Mouse (Mus musculus): ENCODE results near the gene Zfp811. TPM values are rescaled to one million over a fixed set of nuclear protein-coding genes. Genes with fewer than 3 reads are reported as not detected.
A peak's percentile ranks its signal among the peaks of the same experiment; 100 is the strongest.
"Not testable (repeated sequence)": the region's sequence is repeated elsewhere in the genome, so short reads cannot be mapped to it uniquely, and the experiment has no call there.

Zfp811 gene
- 5.3 and 5.8 TPM in 2 replicates for polyA plus RNA-seq (2015; fragmentation: Nextera tagmentation; extraction: Ambion mirVana)

- WGBS: 2% methylated on average over 17 of the region's 17 CpGs
- Histone ChIP-seq H3K27ac (no peak within 1 kb of the TSS), H3K27me3 (no peaks in the 10 kb centered on the region), H3K4me3 (peak within 1 kb of the TSS; percentile 54), H3K4me1 (peaks cover 9% of the 10 kb centered on the region; the same call in 1 of the 2 replicates), H3K36me3 (peaks cover 1% of the 10 kb centered on the region), H3K9me3 (no peaks in the 10 kb centered on the region), H3K4me2 (replicated peaks) (peak within 1 kb of the TSS; percentile 74), H3K9ac (peak within 1 kb of the TSS; percentile 72)
- ATAC-seq (ENCODE audit: low FRiP score, low read depth): peak; percentile 87
These were observed at the start of gene Zfp811 for GRCm38 (mm10) chr17:32809544-32810374. Gene Zfp811 (minus strand): TSS chr17:32809931.

- H3K27ac ChIP-seq; H3K4me3 ChIP-seq; H3K4me1 ChIP-seq; ATAC-seq (ENCODE audit: low FRiP score, low read depth); H3K4me2 ChIP-seq (replicated peaks); H3K9me3 ChIP-seq; H3K27me3 ChIP-seq; H3K9ac ChIP-seq; H3K36me3 ChIP-seq: not testable (repeated sequence)
- 63% methylated on average over 4 of the region's 6 CpGs for WGBS
These were observed 47.0 kb upstream of the Zfp811 start for GRCm38 (mm10) chr17:32856713-32857112.

- no peak overlapping the region for H3K9ac ChIP-seq
- 59% methylated on average over 7 of the region's 7 CpGs for WGBS
- H3K4me3 ChIP-seq: no peak overlapping the region
- no peak overlapping the region for H3K4me2 ChIP-seq (replicated peaks)
- H3K27ac ChIP-seq: no peak overlapping the region
- no peaks in the 10 kb centered on the region for H3K4me1 ChIP-seq
- no peaks in the 10 kb centered on the region for H3K36me3 ChIP-seq
- ATAC-seq (ENCODE audit: low FRiP score, low read depth): no peak
- H3K9me3 ChIP-seq: no peaks in the 10 kb centered on the region
- H3K27me3 ChIP-seq: no peaks in the 10 kb centered on the region
These were observed 41.9 kb upstream of the Zfp811 start for GRCm38 (mm10) chr17:32851581-32851980.

GRCm38 (mm10) chr17:32841388-32841787 is 31.7 kb upstream of the Zfp811 start:
- no peak overlapping the region for H3K4me2 ChIP-seq (replicated peaks)
- WGBS: 80% methylated on average over 2 of the region's 2 CpGs

GRCm38 (mm10) chr17:32839083-32839802 is 29.5 kb upstream of the Zfp811 start:
- ATAC-seq (ENCODE audit: low FRiP score, low read depth): no peak
- whole genome bisulfite sequencing: 28% methylated on average over 15 of the region's 15 CpGs
- Histone ChIP-seq H3K27ac (no peak overlapping the region; the same call in 1 of the 2 replicates), H3K4me1 (peaks cover 6% of the 10 kb centered on the region; the same call in 1 of the 2 replicates), H3K4me3 (no peak overlapping the region), H3K9ac (no peak overlapping the region), H3K4me2 (replicated peaks) (peak overlapping the region; percentile 28), H3K36me3 (no peaks in the 10 kb centered on the region), H3K9me3 (peaks cover 7% of the 10 kb centered on the region; the same call in 1 of the 2 replicates), H3K27me3 (no peaks in the 10 kb centered on the region)

More at GRCm38 (mm10) chr17:32841388-32841787, 31.7 kb upstream of the Zfp811 start:
- no peaks in the 10 kb centered on the region for H3K27me3 ChIP-seq
- H3K27ac ChIP-seq: no peak overlapping the region
- H3K4me3 ChIP-seq: no peak overlapping the region
- H3K9me3 ChIP-seq: peaks cover 7% of the 10 kb centered on the region; the same call in 1 of the 2 replicates
- ATAC-seq (ENCODE audit: low FRiP score, low read depth): no peak
- H3K9ac ChIP-seq: no peak overlapping the region
- H3K4me1 ChIP-seq: peaks cover 6% of the 10 kb centered on the region; the same call in 1 of the 2 replicates
- no peaks in the 10 kb centered on the region for H3K36me3 ChIP-seq

GRCm38 (mm10) chr17:32830418-32830782 is 20.7 kb upstream of the Zfp811 start:
- Histone ChIP-seq H3K4me2 (replicated peaks) (peak overlapping the region; percentile 85), H3K27ac (peak overlapping the region; percentile 65; the same call in 1 of the 2 replicates), H3K9ac (peak overlapping the region; percentile 95; the same call in 1 of the 2 replicates), H3K36me3 (peaks cover 19% of the 10 kb centered on the region), H3K4me1 (peaks cover 8% of the 10 kb centered on the region), H3K4me3 (peak overlapping the region; percentile 84), H3K27me3 (no peaks in the 10 kb centered on the region), H3K9me3 (no peaks in the 10 kb centered on the region)
- no peak for ATAC-seq (ENCODE audit: low FRiP score, low read depth)
- WGBS: 41% methylated on average over 3 of the region's 3 CpGs

GRCm38 (mm10) chr17:32829540-32830417 is 20.0 kb upstream of the Zfp811 start, which contains the start of gene Zfp799:
Gene Zfp799 (minus strand): TSS chr17:32830261.
- Histone ChIP-seq H3K9me3 (no peaks in the 10 kb centered on the region), H3K27ac (peak within 1 kb of the TSS; percentile 65), H3K36me3 (peaks cover 25% of the 10 kb centered on the region), H3K4me3 (peak within 1 kb of the TSS; percentile 84), H3K9ac (peak within 1 kb of the TSS; percentile 95), H3K4me2 (replicated peaks) (peak within 1 kb of the TSS; percentile 85), H3K4me1 (peaks cover 8% of the 10 kb centered on the region), H3K27me3 (no peaks in the 10 kb centered on the region)
- ATAC-seq (ENCODE audit: low FRiP score, low read depth): peak; percentile 99
- 2% methylated on average over 35 of the region's 35 CpGs for WGBS

- Histone ChIP-seq H3K4me1 (no peaks in the 10 kb centered on the region), H3K4me2 (replicated peaks) (no peak overlapping the region), H3K4me3 (no peak overlapping the region), H3K27me3 (no peaks in the 10 kb centered on the region), H3K9me3 (no peaks in the 10 kb centered on the region), H3K36me3 (peaks cover 48% of the 10 kb centered on the region), H3K27ac (no peak overlapping the region), H3K9ac (no peak overlapping the region)
- WGBS: 97% methylated on average over 1 of the region's 1 CpGs
- no peak for ATAC-seq (ENCODE audit: low FRiP score, low read depth)
These were observed 6.5 kb upstream of the Zfp811 start for GRCm38 (mm10) chr17:32816074-32816784.

- H3K4me2 ChIP-seq (replicated peaks): no peak overlapping the region
- no peak overlapping the region for H3K27ac ChIP-seq
- H3K9me3 ChIP-seq: no peaks in the 10 kb centered on the region
- no peak overlapping the region for H3K9ac ChIP-seq
- H3K4me3 ChIP-seq: no peak overlapping the region
- peaks cover 30% of the 10 kb centered on the region for H3K36me3 ChIP-seq
- H3K4me1 ChIP-seq: peaks cover 5% of the 10 kb centered on the region; the same call in 1 of the 2 replicates
- H3K27me3 ChIP-seq: no peaks in the 10 kb centered on the region
- 84% methylated on average over 7 of the region's 7 CpGs for WGBS
- no peak for ATAC-seq (ENCODE audit: low FRiP score, low read depth)
These were observed 4.4 kb upstream of the Zfp811 start for GRCm38 (mm10) chr17:32814136-32814535.

- H3K4me3 ChIP-seq: no peak overlapping the region
- peaks cover 9% of the 10 kb centered on the region; the same call in 1 of the 2 replicates for H3K4me1 ChIP-seq
- no peak for ATAC-seq (ENCODE audit: low FRiP score, low read depth)
- peaks cover 6% of the 10 kb centered on the region for H3K36me3 ChIP-seq
- 41% methylated on average over 1 of the region's 1 CpGs for WGBS
- H3K27ac ChIP-seq: no peak overlapping the region
- H3K4me2 ChIP-seq (replicated peaks): no peak overlapping the region
- H3K27me3 ChIP-seq: no peaks in the 10 kb centered on the region
- no peak overlapping the region for H3K9ac ChIP-seq
- H3K9me3 ChIP-seq: no peaks in the 10 kb centered on the region
These were observed 917 bp upstream of the Zfp811 start for GRCm38 (mm10) chr17:32810648-32811047.

- Histone ChIP-seq H3K4me2 (replicated peaks) (peak overlapping the region; percentile 74), H3K27ac (no peak overlapping the region), H3K4me1 (peaks cover 9% of the 10 kb centered on the region; the same call in 1 of the 2 replicates), H3K27me3 (no peaks in the 10 kb centered on the region), H3K36me3 (no peaks in the 10 kb centered on the region), H3K9me3 (no peaks in the 10 kb centered on the region), H3K9ac (peak overlapping the region; percentile 72), H3K4me3 (peak overlapping the region; percentile 54)
- no peak for ATAC-seq (ENCODE audit: low FRiP score, low read depth)
- 13% methylated on average over 8 of the region's 8 CpGs for WGBS
These were observed 810 bp downstream of the Zfp811 start for GRCm38 (mm10) chr17:32808921-32809320.
